Mouse (Mus musculus) G1E-ER4 (cell line): Measurements from ENCODE around the gene Sez6l. TPM values are rescaled to one million over a fixed set of nuclear protein-coding genes. Genes with fewer than 3 reads are reported as not detected.

ENCODE experiments used
- GATA1 ChIP-seq: IDR thresholded peaks from one replicate; pipeline ENCODE4 v1.8.0; 2012; ENCODE audit warnings: low read length, inconsistent platforms
- polyA plus RNA-seq: library from polyadenylated mRNA; stranded (reverse); fragments of >175 nt; gene quantifications from 2 replicates; pipeline ENCODE4 v1.2.3, GENCODE M21; 2012

Sez6l gene
- polyA plus RNA-seq, 1 experiment, result not detected

DNA sequence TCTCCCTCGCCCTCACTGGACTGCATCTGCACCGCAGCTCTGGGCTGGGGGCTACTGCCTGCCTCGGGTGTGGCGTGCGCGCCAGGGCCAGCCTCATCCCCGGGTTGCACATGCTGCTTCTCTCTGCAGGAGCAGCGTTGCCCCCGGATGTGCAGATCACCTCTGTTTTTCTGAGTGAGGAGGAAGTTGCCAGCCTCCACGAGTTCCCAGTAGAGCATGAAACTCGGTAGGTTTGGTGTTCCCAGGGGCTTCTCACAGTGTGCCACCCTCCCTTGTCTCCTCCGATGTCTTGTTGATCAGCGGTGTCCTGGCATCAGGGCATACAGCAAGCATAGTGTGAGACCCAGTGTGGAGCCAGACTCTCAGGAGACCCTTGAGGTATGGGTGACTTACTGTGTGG is 207.7 kb downstream of the Sez6l start:
- TF ChIP-seq GATA1, result no peak

Other genes with a start within 250 kb of the Sez6l start
- 19.2 and 29.8 TPM in 2 replicates for gene Srrd, start 234.1 kb downstream of the Sez6l start, polyA plus RNA-seq
- gene Hps4, start 234.1 kb downstream of the Sez6l start, polyA plus RNA-seq, result 30.6 and 52.1 TPM in 2 replicates
- not detected in 2 replicates for gene Gm6583, start 221.2 kb downstream of the Sez6l start, polyA plus RNA-seq
- not detected in 2 replicates for gene Asphd2, start 182.3 kb downstream of the Sez6l start, polyA plus RNA-seq
- gene Gm6588, start 127.8 kb downstream of the Sez6l start, polyA plus RNA-seq, result not detected in 2 replicates